17 mouse cellular contexts compared by ENCODE assay signal in the genomic region with DNA sequence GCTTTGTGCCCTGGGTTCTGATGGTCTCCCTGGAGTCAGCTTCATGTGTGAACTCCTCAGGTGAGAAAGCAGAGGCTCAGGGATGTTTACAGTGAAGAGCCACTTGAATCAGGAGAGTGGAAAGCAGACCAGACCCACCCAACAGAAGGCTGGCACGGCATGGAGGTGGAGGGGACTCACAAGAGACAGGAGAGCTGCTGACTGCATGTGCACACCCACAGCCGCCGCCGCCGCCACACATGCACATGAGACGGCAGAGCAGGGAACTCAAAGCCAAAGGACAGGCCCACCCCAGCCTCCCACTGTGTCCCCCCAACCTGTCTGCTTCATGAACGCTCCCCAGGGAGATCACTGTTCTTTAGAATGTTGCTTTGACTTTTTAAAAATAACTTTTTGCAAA. TPM values are rescaled to one million over a fixed set of nuclear protein-coding genes. Genes with fewer than 3 reads are reported as not detected.
DNase-seq lines count a peak whose midpoint lies in the region; ATAC-seq lines count a peak whose summit lies in the region.
"Had no signal": no experiment of that assay in that cellular context is flagged by ENCODE, and none has a peak within 500 bp of the region (broad histone marks: within the 10 kb centered on the region; RNA-seq: fewer than 3 reads in every experiment).

No protein-coding gene starts in this region.

- peaks cover 5% of the 10 kb centered on the region; the same call in 1 of the 2 replicates for H3K9me3 ChIP-seq in heart, embryonic 16.5 days (replicated peaks; ENCODE audit: control insufficient read depth, low read length)
- no peaks in the 10 kb centered on the region for H3K9me3 ChIP-seq in midbrain, embryonic 11.5 days (ENCODE audit: control insufficient read depth, low read length)
- no peaks in the 10 kb centered on the region for H3K9me3 ChIP-seq in midbrain, embryonic 14.5 days (ENCODE audit: control insufficient read depth, low read length)
- H3K9me3 ChIP-seq: limb, embryonic 12.5 days; liver, embryonic 13.5 days had no signal

- H3K4me1 ChIP-seq in heart, embryonic 16.5 days (ENCODE audit: control insufficient read depth, insufficient read depth, low read length) = peaks cover 32% of the 10 kb centered on the region
- H3K4me1 ChIP-seq in midbrain, embryonic 11.5 days (ENCODE audit: control insufficient read depth, insufficient read depth, low read length) = no peaks in the 10 kb centered on the region; the same call in 1 of the 2 replicates
- H3K4me1 ChIP-seq in midbrain, embryonic 14.5 days (ENCODE audit: control insufficient read depth, insufficient read depth, low read length) = no peaks in the 10 kb centered on the region
- H3K4me1 ChIP-seq: limb, embryonic 12.5 days had no signal

- WGBS in heart, embryonic 16.5 days = 58% methylated on average over 7 of the region's 7 CpGs
- 85% methylated on average over 7 of the region's 7 CpGs for WGBS in midbrain, embryonic 11.5 days
- WGBS in midbrain, embryonic 14.5 days = 88% methylated on average over 7 of the region's 7 CpGs

- no peak overlapping the region for H3K4me3 ChIP-seq in heart, embryonic 16.5 days (ENCODE audit: low read length)
- no peak overlapping the region for H3K4me3 ChIP-seq in midbrain, embryonic 11.5 days (ENCODE audit: low read depth, low read length)
- no peak overlapping the region for H3K4me3 ChIP-seq in midbrain, embryonic 14.5 days (replicated peaks; ENCODE audit: low read depth, low read length)
- H3K4me3 ChIP-seq: forebrain, embryonic 12.5 days; heart, adult 2 months; limb, embryonic 12.5 days; liver, embryonic 13.5 days had no signal

- H3K27ac ChIP-seq in heart, embryonic 16.5 days (ENCODE audit: low read length) = peak overlapping the region; percentile 91
- no peak overlapping the region for H3K27ac ChIP-seq in midbrain, embryonic 11.5 days (ENCODE audit: low read depth, low read length)
- H3K27ac ChIP-seq in midbrain, embryonic 14.5 days (replicated peaks; ENCODE audit: low read depth, low read length) = no peak overlapping the region
- H3K27ac ChIP-seq: forebrain, embryonic 12.5 days; limb, embryonic 12.5 days; stomach, postnatal 0 days had no signal

- H3K4me2 ChIP-seq in heart, embryonic 16.5 days (ENCODE audit: low read depth, low read length) = no peak overlapping the region
- no peak overlapping the region for H3K4me2 ChIP-seq in midbrain, embryonic 11.5 days
- no peak overlapping the region for H3K4me2 ChIP-seq in midbrain, embryonic 14.5 days (ENCODE audit: low read length)
- H3K4me2 ChIP-seq: forebrain, embryonic 12.5 days; limb, embryonic 12.5 days; liver, embryonic 13.5 days had no signal

- intact Hi-C loops in heart, postnatal 10 days (cut with DNase I) = no loop called here

- peaks cover 12% of the 10 kb centered on the region for H3K36me3 ChIP-seq in heart, embryonic 16.5 days (ENCODE audit: control insufficient read depth, insufficient read depth)
- no peaks in the 10 kb centered on the region for H3K36me3 ChIP-seq in midbrain, embryonic 11.5 days (ENCODE audit: control insufficient read depth, insufficient read depth, low read length)
- H3K36me3 ChIP-seq in midbrain, embryonic 14.5 days (ENCODE audit: control insufficient read depth, insufficient read depth, low read length) = peaks cover 4% of the 10 kb centered on the region; the same call in 1 of the 2 replicates
- H3K36me3 ChIP-seq: forebrain, embryonic 12.5 days; limb, embryonic 12.5 days; liver, embryonic 13.5 days had no signal

- DNase-seq in frontal cortex, postnatal 36 days (ENCODE audit: low spot score in 2 of 2) = peak; percentile 66 to 67
- DNase-seq in frontal cortex, postnatal 25 days (ENCODE audit: low spot score in 2 of 2) = no peak
- no peak for DNase-seq in heart, postnatal 10 days
- peak; percentile 54 for DNase-seq in midbrain, embryonic 11.5 days (ENCODE audit: low spot score, missing footprints)
- DNase-seq in midbrain, embryonic 14.5 days = no peak
- peak; percentile 62 to 67 for DNase-seq in right cerebral cortex, postnatal 36 days (ENCODE audit: low spot score in 2 of 2)
- DNase-seq: cerebellum, adult 9-11 months; heart, adult 2 months; kidney, adult 2 months; kidney, postnatal 25 days; liver, embryonic 13.5 days; thymus, postnatal 14 days had no signal

- no peak overlapping the region for H3K9ac ChIP-seq in heart, embryonic 16.5 days (ENCODE audit: low read length)
- H3K9ac ChIP-seq in midbrain, embryonic 11.5 days (ENCODE audit: low read length) = no peak overlapping the region
- H3K9ac ChIP-seq in midbrain, embryonic 14.5 days (replicated peaks; ENCODE audit: low read length) = no peak overlapping the region
- H3K9ac ChIP-seq: limb, embryonic 12.5 days; liver, embryonic 13.5 days had no signal

- no peaks in the 10 kb centered on the region for H3K27me3 ChIP-seq in heart, embryonic 16.5 days (ENCODE audit: control insufficient read depth, insufficient read depth, low read length)
- H3K27me3 ChIP-seq in midbrain, embryonic 11.5 days (ENCODE audit: control insufficient read depth, insufficient read depth, low read length) = no peaks in the 10 kb centered on the region
- no peaks in the 10 kb centered on the region for H3K27me3 ChIP-seq in midbrain, embryonic 14.5 days (ENCODE audit: control insufficient read depth, insufficient read depth, low read length)
- H3K27me3 ChIP-seq: forebrain, embryonic 12.5 days; limb, embryonic 12.5 days; liver, embryonic 13.5 days had no signal

- no peak for ATAC-seq in heart, embryonic 16.5 days (replicated peaks; ENCODE audit: extremely low read depth, insufficient read depth, low FRiP score)
- ATAC-seq in midbrain, embryonic 11.5 days (ENCODE audit: low FRiP score) = no peak
- no peak for ATAC-seq in midbrain, embryonic 14.5 days (ENCODE audit: low FRiP score, low TSS enrichment)
- ATAC-seq: midbrain, embryonic 16.5 days had no signal

RNA-seq across cellular contexts. Expression of gene Plpp7, which starts 8.8 kb away (rescaled TPM):
- polyA plus RNA-seq in heart, embryonic 16.5 days (2015; fragmentation: Nextera tagmentation; extraction: Ambion mirVana) = 19.7 and 21.4 TPM in 2 replicates
- total RNA-seq in heart, postnatal 10 days (2021) = 10 to 100 TPM; 29.3 to 31.6 TPM
- polyA plus RNA-seq in midbrain, embryonic 11.5 days (2014; fragmentation: Nextera tagmentation; extraction: Ambion mirVana) = 5.9 and 7.3 TPM in 2 replicates
- 21.6 and 24.4 TPM in 2 replicates for polyA plus RNA-seq in midbrain, embryonic 14.5 days (2014; fragmentation: Nextera tagmentation; extraction: Ambion mirVana)

RNA-seq across cellular contexts. Expression of gene Fam78a, which starts 19.5 kb away (rescaled TPM):
- 27.6 and 30.1 TPM in 2 replicates for polyA plus RNA-seq in heart, embryonic 16.5 days (2015; fragmentation: Nextera tagmentation; extraction: Ambion mirVana)
- total RNA-seq in heart, postnatal 10 days (2021) = 10 to 100 TPM; 24.3 to 38.1 TPM
- polyA plus RNA-seq in midbrain, embryonic 11.5 days (2014; fragmentation: Nextera tagmentation; extraction: Ambion mirVana) = 0.60 and 1.3 TPM in 2 replicates
- polyA plus RNA-seq in midbrain, embryonic 14.5 days (2014; fragmentation: Nextera tagmentation; extraction: Ambion mirVana) = 0.50 and 0.59 TPM in 2 replicates

RNA-seq across cellular contexts. Expression of gene Prrc2b, which starts 46.8 kb away (rescaled TPM):
- polyA plus RNA-seq in heart, embryonic 16.5 days (2015; fragmentation: Nextera tagmentation; extraction: Ambion mirVana) = 19.3 and 30.1 TPM in 2 replicates
- 100 to 1,000 TPM; 118 to 134 TPM for total RNA-seq in heart, postnatal 10 days (2021)
- polyA plus RNA-seq in midbrain, embryonic 11.5 days (2014; fragmentation: Nextera tagmentation; extraction: Ambion mirVana) = 52.6 and 64.1 TPM in 2 replicates
- 121 and 141 TPM in 2 replicates for polyA plus RNA-seq in midbrain, embryonic 14.5 days (2014; fragmentation: Nextera tagmentation; extraction: Ambion mirVana)

Comparison
In these comparisons a context has a peak if more than half of its experiments do, and no peak if none do; other contexts are left out.
1. DNase-seq: peak in frontal cortex, postnatal 36 days (2 of 2), midbrain, embryonic 11.5 days (single experiment) and right cerebral cortex, postnatal 36 days (2 of 2); none in frontal cortex, postnatal 25 days (0 of 2), heart, postnatal 10 days (0 of 2) and midbrain, embryonic 14.5 days (single experiment).
2. RNA of gene Fam78a, which starts 19.5 kb away (polyA plus RNA-seq): 27.6 to 30.1 TPM in heart, embryonic 16.5 days; 0.60 to 1.3 TPM in midbrain, embryonic 11.5 days and 0.50 to 0.59 TPM in midbrain, embryonic 14.5 days; every median in the first group is over 10 times any median in the second.